Mouse (Mus musculus) lung, adult 2 months (tissue): ENCODE results near the gene Iqcd.

Experiments
- CTCF ChIP-seq: fragments of 200-500 bp; IDR thresholded peaks from 2 replicates; pipeline ENCODE4 v1.5.1; 2011; ENCODE audit warnings: mild to moderate bottlenecking, low read length, control low read depth; ENCODE audit not compliant: insufficient read depth
- POLR2A ChIP-seq: fragments of 200-500 bp; IDR thresholded peaks from 2 replicates; pipeline ENCODE4 v1.6.1; 2011; ENCODE audit warnings: low read depth, mild to moderate bottlenecking, control low read depth, low read length, borderline replicate concordance; ENCODE audit errors: extremely low read depth

DNA sequence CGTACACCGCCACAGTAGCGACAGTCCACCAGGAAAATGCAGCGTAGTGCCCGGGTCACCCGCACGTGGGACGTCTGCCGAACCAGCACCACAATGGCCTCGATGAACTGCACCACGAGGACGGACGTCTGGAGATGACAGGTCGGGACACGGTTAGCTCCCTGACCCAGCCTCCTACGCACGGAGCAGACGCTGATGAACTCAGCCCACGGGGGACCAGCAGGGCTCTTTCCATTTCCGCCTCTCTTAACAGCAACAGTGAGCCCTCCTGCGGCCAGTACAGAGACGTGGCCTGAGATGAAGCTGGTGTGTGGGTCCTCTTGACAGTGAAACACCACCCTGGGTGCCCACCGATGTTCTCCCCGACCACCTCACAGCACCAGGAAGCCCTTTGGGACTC, 32.9 kb upstream of the Iqcd start:
- TF ChIP-seq POLR2A (no peak), CTCF (no peak)
